Comparison of ENCODE assay signal across 9 mouse cellular contexts in genomic region chr6:4740511-4740910, GRCm38 (mm10). TPM values are rescaled to one million over a fixed set of nuclear protein-coding genes. Genes with fewer than 3 reads are reported as not detected.
DNase-seq lines count a peak whose midpoint lies in the region; ATAC-seq and TF ChIP-seq lines count a peak whose summit lies in the region.
"Had no signal": no experiment of that assay in that cellular context is flagged by ENCODE, and none has a peak within 500 bp of the region (broad histone marks: within the 10 kb centered on the region; RNA-seq: fewer than 3 reads in every experiment).

No protein-coding gene starts in this region.

- H3K27ac ChIP-seq in hindbrain, embryonic 10.5 days = peak overlapping the region; percentile 69
- H3K27ac ChIP-seq in hindbrain, embryonic 11.5 days (ENCODE audit: low read depth, low read length) = no peak overlapping the region
- H3K27ac ChIP-seq in forebrain, embryonic 15.5 days (replicated peaks) = peak overlapping the region; percentile 62
- peak overlapping the region; percentile 35; the same call in 1 of the 2 replicates for H3K27ac ChIP-seq in hindbrain, embryonic 13.5 days
- H3K27ac ChIP-seq in lung, postnatal 0 days (ENCODE audit: low read length) = no peak overlapping the region
- H3K27ac ChIP-seq: embryonic facial prominence, embryonic 15.5 days had no signal

- no peak for DNase-seq in hindbrain, embryonic 10.5 days (ENCODE audit: low spot score)
- no peak for DNase-seq in hindbrain, embryonic 11.5 days (ENCODE audit: low spot score)
- DNase-seq in brain, embryonic 14.5 days (ENCODE audit: low read depth) = peak; percentile 91
- DNase-seq in lung, postnatal 0 days (ENCODE audit: low spot score) = peak; percentile 66
- DNase-seq in thymus, postnatal 0 days (ENCODE audit: low spot score) = no peak

- H3K4me3 ChIP-seq in hindbrain, embryonic 10.5 days = no peak overlapping the region
- H3K4me3 ChIP-seq in hindbrain, embryonic 11.5 days (ENCODE audit: low read depth, low read length) = no peak overlapping the region
- no peak overlapping the region for H3K4me3 ChIP-seq in forebrain, embryonic 15.5 days
- no peak overlapping the region for H3K4me3 ChIP-seq in hindbrain, embryonic 13.5 days
- H3K4me3 ChIP-seq in lung, postnatal 0 days (ENCODE audit: low read depth, low read length) = no peak overlapping the region
- H3K4me3 ChIP-seq: embryonic facial prominence, embryonic 15.5 days had no signal

- H3K36me3 ChIP-seq in hindbrain, embryonic 10.5 days = peaks cover 5% of the 10 kb centered on the region
- no peaks in the 10 kb centered on the region for H3K36me3 ChIP-seq in hindbrain, embryonic 11.5 days (ENCODE audit: control insufficient read depth, insufficient read depth, low read length)
- no peaks in the 10 kb centered on the region for H3K36me3 ChIP-seq in forebrain, embryonic 15.5 days
- H3K36me3 ChIP-seq in hindbrain, embryonic 13.5 days = no peaks in the 10 kb centered on the region
- H3K36me3 ChIP-seq in lung, postnatal 0 days (ENCODE audit: insufficient read depth, low read length) = no peaks in the 10 kb centered on the region
- H3K36me3 ChIP-seq: embryonic facial prominence, embryonic 15.5 days had no signal

- H3K9me3 ChIP-seq in hindbrain, embryonic 10.5 days = no peaks in the 10 kb centered on the region
- H3K9me3 ChIP-seq in hindbrain, embryonic 11.5 days (ENCODE audit: control insufficient read depth, low read length) = no peaks in the 10 kb centered on the region
- no peaks in the 10 kb centered on the region for H3K9me3 ChIP-seq in forebrain, embryonic 15.5 days
- no peaks in the 10 kb centered on the region for H3K9me3 ChIP-seq in hindbrain, embryonic 13.5 days
- no peaks in the 10 kb centered on the region for H3K9me3 ChIP-seq in lung, postnatal 0 days (ENCODE audit: low read length)
- H3K9me3 ChIP-seq: embryonic facial prominence, embryonic 15.5 days had no signal

- TF ChIP-seq EP300 in lung, postnatal 0 days (IDR thresholded peaks at IDR 0.05) = no peak

- TF ChIP-seq POLR2A in brain, embryonic 14.5 days (IDR thresholded peaks at IDR 0.05; ENCODE audit: borderline replicate concordance, extremely low read depth, insufficient read depth, insufficient read length, poor library complexity, severe bottlenecking) = no peak

- 29% methylated on average over 6 of the region's 6 CpGs for WGBS in hindbrain, embryonic 10.5 days
- WGBS in hindbrain, embryonic 11.5 days = 21% methylated on average over 6 of the region's 6 CpGs
- WGBS in forebrain, embryonic 15.5 days = 4% methylated on average over 6 of the region's 6 CpGs
- 18% methylated on average over 6 of the region's 6 CpGs for WGBS in hindbrain, embryonic 13.5 days
- WGBS in lung, postnatal 0 days = 25% methylated on average over 6 of the region's 6 CpGs

- no peak overlapping the region for H3K9ac ChIP-seq in hindbrain, embryonic 11.5 days (ENCODE audit: low read depth, low read length)
- H3K9ac ChIP-seq in forebrain, embryonic 15.5 days (replicated peaks) = no peak overlapping the region
- no peak overlapping the region for H3K9ac ChIP-seq in hindbrain, embryonic 13.5 days
- H3K9ac ChIP-seq in lung, postnatal 0 days (replicated peaks; ENCODE audit: low read depth) = no peak overlapping the region
- H3K9ac ChIP-seq: embryonic facial prominence, embryonic 15.5 days had no signal

- H3K4me1 ChIP-seq in hindbrain, embryonic 10.5 days (replicated peaks) = peaks cover 64% of the 10 kb centered on the region
- H3K4me1 ChIP-seq in hindbrain, embryonic 11.5 days (replicated peaks; ENCODE audit: control insufficient read depth, insufficient read depth, low read length) = peaks cover 4% of the 10 kb centered on the region; the same call in 1 of the 2 replicates
- H3K4me1 ChIP-seq in forebrain, embryonic 15.5 days = peaks cover 62% of the 10 kb centered on the region
- H3K4me1 ChIP-seq in hindbrain, embryonic 13.5 days (replicated peaks) = peaks cover 57% of the 10 kb centered on the region
- no peaks in the 10 kb centered on the region; the same call in 1 of the 2 replicates for H3K4me1 ChIP-seq in lung, postnatal 0 days (ENCODE audit: insufficient read depth, low read depth, low read length)

- ATAC-seq in hindbrain, embryonic 11.5 days (ENCODE audit: low FRiP score) = no peak
- peak; percentile 49 for ATAC-seq in forebrain, embryonic 15.5 days (replicated peaks)
- ATAC-seq in hindbrain, embryonic 13.5 days (ENCODE audit: low FRiP score) = no peak
- ATAC-seq in lung, postnatal 0 days = peak; percentile 65
- no peak for ATAC-seq in megakaryocyte-erythroid progenitor cell, adult 5-6 weeks (replicated peaks; ENCODE audit: low FRiP score, low TSS enrichment, poor library complexity, severe bottlenecking)

- no peaks in the 10 kb centered on the region for H3K27me3 ChIP-seq in hindbrain, embryonic 10.5 days (ENCODE audit: insufficient read depth, poor library complexity, severe bottlenecking)
- no peaks in the 10 kb centered on the region for H3K27me3 ChIP-seq in hindbrain, embryonic 11.5 days (ENCODE audit: control insufficient read depth, insufficient read depth, low read length)
- no peaks in the 10 kb centered on the region for H3K27me3 ChIP-seq in forebrain, embryonic 15.5 days
- no peaks in the 10 kb centered on the region for H3K27me3 ChIP-seq in hindbrain, embryonic 13.5 days
- H3K27me3 ChIP-seq in lung, postnatal 0 days (replicated peaks; ENCODE audit: insufficient read depth, low read length) = no peaks in the 10 kb centered on the region
- H3K27me3 ChIP-seq: embryonic facial prominence, embryonic 15.5 days had no signal

- no peak overlapping the region for H3K4me2 ChIP-seq in hindbrain, embryonic 11.5 days (replicated peaks; ENCODE audit: low read depth, low read length)
- no peak overlapping the region for H3K4me2 ChIP-seq in forebrain, embryonic 15.5 days (replicated peaks)
- 0 out of 2 replicates have a peak overlapping the region, but pooled peaks have one; percentile 17 for H3K4me2 ChIP-seq in hindbrain, embryonic 13.5 days
- H3K4me2 ChIP-seq in lung, postnatal 0 days (replicated peaks; ENCODE audit: low read depth, low read length) = no peak overlapping the region; the same call in 1 of the 2 replicates
- H3K4me2 ChIP-seq: embryonic facial prominence, embryonic 15.5 days had no signal

- TF ChIP-seq CTCF in brain, embryonic 14.5 days (IDR thresholded peaks at IDR 0.05; ENCODE audit: borderline replicate concordance, extremely low read depth, insufficient read depth, insufficient read length) = no peak
- no peak for TF ChIP-seq CTCF in lung, postnatal 0 days (IDR thresholded peaks at IDR 0.05)

RNA-seq across cellular contexts. Expression of gene Sgce, which starts 6.5 kb away (rescaled TPM):
- polyA plus RNA-seq in hindbrain, embryonic 10.5 days (2016; fragmentation: Nextera tagmentation; extraction: Ambion mirVana) = 60.9 and 65.9 TPM in 2 replicates
- polyA plus RNA-seq in hindbrain, embryonic 11.5 days (2014; fragmentation: Nextera tagmentation; extraction: Ambion mirVana) = 67.7 and 74.4 TPM in 2 replicates
- 39.6 and 43.4 TPM in 2 replicates for polyA plus RNA-seq in brain, embryonic 14.5 days (2012; rRNA removed)
- polyA plus RNA-seq in forebrain, embryonic 15.5 days (2015; fragmentation: Nextera tagmentation; extraction: Ambion mirVana) = 50.6 and 50.9 TPM in 2 replicates
- polyA plus RNA-seq in hindbrain, embryonic 13.5 days (2015; fragmentation: Nextera tagmentation; extraction: Ambion mirVana) = 64.4 and 64.6 TPM in 2 replicates
- 84.5 and 101 TPM in 2 replicates for polyA plus RNA-seq in lung, postnatal 0 days (2015; fragmentation: Nextera tagmentation; extraction: Ambion mirVana)
- 0.57 TPM in 1 of 2 replicates, not detected in the other for total RNA-seq in megakaryocyte-erythroid progenitor cell, adult 5-6 weeks (2014; fragmentation: Nextera tagmentation)
- total RNA-seq in megakaryocyte-erythroid progenitor cell, adult 5-6 weeks (2017) = 1.0 and 4.4 TPM in 2 replicates
- 9.7 and 10.2 TPM in 2 replicates for polyA plus RNA-seq in thymus, postnatal 0 days (2015; fragmentation: Nextera tagmentation; extraction: Ambion mirVana)

RNA-seq across cellular contexts. Expression of gene Peg10, which starts 6.6 kb away (rescaled TPM):
- polyA plus RNA-seq in hindbrain, embryonic 10.5 days (2016; fragmentation: Nextera tagmentation; extraction: Ambion mirVana) = 9.3 and 12.3 TPM in 2 replicates
- polyA plus RNA-seq in hindbrain, embryonic 11.5 days (2014; fragmentation: Nextera tagmentation; extraction: Ambion mirVana) = 17.6 and 26.9 TPM in 2 replicates
- polyA plus RNA-seq in brain, embryonic 14.5 days (2012; rRNA removed) = 71.4 and 111 TPM in 2 replicates
- 4.0 and 5.0 TPM in 2 replicates for polyA plus RNA-seq in forebrain, embryonic 15.5 days (2015; fragmentation: Nextera tagmentation; extraction: Ambion mirVana)
- polyA plus RNA-seq in hindbrain, embryonic 13.5 days (2015; fragmentation: Nextera tagmentation; extraction: Ambion mirVana) = 7.3 and 9.0 TPM in 2 replicates
- 0.39 and 0.49 TPM in 2 replicates for polyA plus RNA-seq in lung, postnatal 0 days (2015; fragmentation: Nextera tagmentation; extraction: Ambion mirVana)
- 0.25 and 0.61 TPM in 2 replicates for total RNA-seq in megakaryocyte-erythroid progenitor cell, adult 5-6 weeks (2014; fragmentation: Nextera tagmentation)
- 0.28 and 1.4 TPM in 2 replicates for total RNA-seq in megakaryocyte-erythroid progenitor cell, adult 5-6 weeks (2017)
- polyA plus RNA-seq in thymus, postnatal 0 days (2015; fragmentation: Nextera tagmentation; extraction: Ambion mirVana) = 0.17 and 0.19 TPM in 2 replicates

Comparison
In these comparisons a context has a peak if more than half of its experiments do, and no peak if none do; other contexts are left out.
1. H3K27ac ChIP-seq: peak in hindbrain, embryonic 10.5 days (single experiment), forebrain, embryonic 15.5 days (single experiment) and hindbrain, embryonic 13.5 days (single experiment); none in hindbrain, embryonic 11.5 days (single experiment) and lung, postnatal 0 days (single experiment).
2. DNase-seq: peak in brain, embryonic 14.5 days (single experiment) and lung, postnatal 0 days (single experiment); none in hindbrain, embryonic 10.5 days (single experiment), hindbrain, embryonic 11.5 days (single experiment) and thymus, postnatal 0 days (single experiment).
3. ATAC-seq: peak in forebrain, embryonic 15.5 days (single experiment) and lung, postnatal 0 days (single experiment); none in hindbrain, embryonic 11.5 days (single experiment), hindbrain, embryonic 13.5 days (single experiment) and megakaryocyte-erythroid progenitor cell, adult 5-6 weeks (single experiment).